Mouse (Mus musculus) hindbrain, postnatal 0 days (tissue): ENCODE measurements around the gene BC017158. TPM values are rescaled to one million over a fixed set of nuclear protein-coding genes. Genes with fewer than 3 reads are reported as not detected.
A peak's percentile ranks its signal among the peaks of the same experiment; 100 is the strongest.

Experiments
- ATAC-seq: fragments of 200-750 bp; cut with Nextera tagmentation; 2 replicates; pipeline ENCODE4 v1.8.0; 2017; ENCODE audit warnings: mild to moderate bottlenecking, moderate TSS enrichment, moderate library complexity
- DNase-seq: peaks from one replicate; pipeline ENCODE4 v3.0.0-alpha.2; 2015; ENCODE audit warnings: low spot score
- H3K27ac ChIP-seq: fragments of 300-500 bp; sonication (generic); 2 replicates; pipeline ENCODE4 v1.5.1; 2014; ENCODE audit warnings: mild to moderate bottlenecking
- H3K27me3 ChIP-seq: fragments of 300-500 bp; sonication (generic); 2 replicates; pipeline ENCODE4 v1.6.1; 2014; ENCODE audit warnings: low read length, mixed read lengths; ENCODE audit not compliant: insufficient read depth
- H3K36me3 ChIP-seq: fragments of 300-500 bp; sonication (generic); 2 replicates; pipeline ENCODE4 v1.6.1; 2014; ENCODE audit warnings: low read length, mixed read lengths; ENCODE audit not compliant: insufficient read depth
- H3K4me1 ChIP-seq: fragments of 300-500 bp; sonication (generic); 2 replicates; pipeline ENCODE4 v1.6.1; 2014; ENCODE audit warnings: antibody characterized with exemption, low read length, mixed read lengths; ENCODE audit not compliant: insufficient read depth
- H3K4me2 ChIP-seq: fragments of 300-500 bp; sonication (generic); 2 replicates; pipeline ENCODE4 v1.6.1; 2014; ENCODE audit warnings: low read depth, mild to moderate bottlenecking, low read length, moderate library complexity, mixed read lengths
- H3K4me3 ChIP-seq: fragments of 300-500 bp; sonication (generic); 2 replicates; pipeline ENCODE4 v1.5.1; 2014; ENCODE audit warnings: low read length
- H3K9ac ChIP-seq: fragments of 300-500 bp; sonication (generic); replicated peaks from 2 replicates; pipeline ENCODE4 v1.6.1; 2014; ENCODE audit warnings: mild to moderate bottlenecking, low read length, moderate library complexity, mixed read lengths
- H3K9me3 ChIP-seq: fragments of 300-500 bp; sonication (generic); 2 replicates; pipeline ENCODE4 v1.6.1; 2016; ENCODE audit warnings: low read length, mixed read lengths
- CTCF ChIP-seq: IDR thresholded peaks from 2 replicates; pipeline ENCODE4 v1.5.1; 2016; ENCODE audit warnings: antibody characterized with exemption, control low read depth, low read depth
- WGBS: fragments of 180-500 bp; shearing (Covaris S2); extraction: QIAGEN DNeasy Blood & Tissue Kit; methylation state at CpG from one replicate; pipeline ENCODE4 v1.1.7; 2014; 5-methylcytosine and 5-hydroxymethylcytosine counted together
- polyA plus RNA-seq: library from polyadenylated mRNA; unstranded; fragments of >200 nt; fragmentation: Nextera tagmentation; extraction: Ambion mirVana; gene quantifications from 2 replicates; pipeline ENCODE4 v1.2.1, GENCODE M21; 2015
- total RNA-seq: library from RNA; depleted of rRNA; stranded (reverse); fragments of >200 nt; gene quantifications from 2 replicates; pipeline ENCODE4 v1.2.3, GENCODE M21; 2014

Gene BC017158
- total and polyA plus RNA-seq, 2 experiments from 2014 or later = 16.8 to 35.1 TPM

DNA sequence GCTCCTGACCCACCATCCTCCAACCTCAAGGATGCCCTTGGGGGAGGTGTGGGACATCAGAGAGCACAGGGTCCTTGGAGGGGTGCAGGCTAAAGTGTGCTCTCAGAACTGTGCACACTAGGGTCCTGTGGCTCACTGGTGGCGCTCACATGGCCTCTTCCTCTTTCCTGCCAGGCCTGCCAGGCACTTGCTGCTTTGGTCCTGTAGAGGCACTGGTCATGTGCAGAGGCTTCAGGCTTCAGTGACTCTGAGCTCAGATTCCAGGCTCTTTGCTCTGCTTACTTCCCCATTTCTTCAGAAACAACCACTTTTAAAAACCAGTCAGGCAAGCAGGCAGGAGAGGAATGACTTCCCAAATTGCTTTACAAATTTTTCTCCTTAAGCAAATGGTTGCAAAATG lies 34.9 kb upstream of the BC017158 start:
- TF ChIP-seq CTCF = no peak
- H3K4me1 ChIP-seq = 0 out of 2 replicates have a peak, but pooled peaks cover 4% of the 10 kb centered on the region
- no peak for DNase-seq
- ATAC-seq = no peak
- H3K4me3 ChIP-seq = no peak overlapping the region
- no peak overlapping the region for H3K9ac ChIP-seq
- no peaks in the 10 kb centered on the region for H3K27me3 ChIP-seq
- 81% methylated on average over 1 of the region's 1 CpGs for WGBS
- no peak overlapping the region for H3K27ac ChIP-seq
- no peak overlapping the region for H3K4me2 ChIP-seq
- H3K9me3 ChIP-seq = no peaks in the 10 kb centered on the region
- no peaks in the 10 kb centered on the region for H3K36me3 ChIP-seq

GRCm38 (mm10) chr7:128330981-128331380 lies 33.0 kb upstream of the BC017158 start:
- H3K4me2 ChIP-seq = peak overlapping the region; percentile 31; the same call in 1 of the 2 replicates

GRCm38 (mm10) chr7:128324977-128325376 lies 27.0 kb upstream of the BC017158 start:
- Histone ChIP-seq H3K36me3 (no peaks in the 10 kb centered on the region), H3K4me1 (no peaks in the 10 kb centered on the region), H3K27me3 (no peaks in the 10 kb centered on the region), H3K27ac (no peak overlapping the region), H3K4me3 (no peak overlapping the region), H3K4me2 (no peak overlapping the region), H3K9ac (no peak overlapping the region), H3K9me3 (no peaks in the 10 kb centered on the region)
- ATAC-seq = no peak
- no peak for DNase-seq
- 67% methylated on average over 1 of the region's 1 CpGs for WGBS
- no peak for TF ChIP-seq CTCF

More at GRCm38 (mm10) chr7:128330981-128331380, 33.0 kb upstream of the BC017158 start:
- H3K4me1 ChIP-seq = 0 out of 2 replicates have a peak, but pooled peaks cover 4% of the 10 kb centered on the region
- peak; percentile 60 for DNase-seq
- no peak overlapping the region for H3K4me3 ChIP-seq
- no peak for ATAC-seq
- H3K36me3 ChIP-seq = no peaks in the 10 kb centered on the region
- 25% methylated on average over 9 of the region's 9 CpGs for WGBS
- H3K27me3 ChIP-seq = no peaks in the 10 kb centered on the region
- H3K9me3 ChIP-seq = no peaks in the 10 kb centered on the region
- peak overlapping the region; percentile 13; the same call in 1 of the 2 replicates for H3K9ac ChIP-seq
- TF ChIP-seq CTCF = no peak
- H3K27ac ChIP-seq = 0 out of 2 replicates have a peak overlapping the region, but pooled peaks have one; percentile 26

DNA sequence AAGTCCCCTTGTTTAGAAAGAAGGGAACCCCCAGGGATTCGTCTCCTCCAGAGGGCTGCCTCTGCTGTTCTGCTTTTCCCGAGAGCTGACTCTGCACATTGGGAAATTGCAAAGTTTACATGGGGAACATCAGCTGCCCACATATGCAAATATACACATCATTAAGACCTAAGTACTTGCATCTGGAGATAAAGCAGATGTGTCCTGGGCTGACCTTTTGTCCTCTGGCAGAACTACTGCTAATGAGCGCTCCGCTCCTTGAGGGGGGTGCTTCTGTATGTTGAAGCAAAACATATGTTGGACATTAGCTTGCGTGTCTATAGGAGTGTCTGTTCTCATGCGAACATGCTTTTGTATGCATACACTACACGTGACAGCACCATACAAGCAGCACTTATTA lies 23.3 kb upstream of the BC017158 start:
- no peak for TF ChIP-seq CTCF
- Histone ChIP-seq H3K9me3 (no peaks in the 10 kb centered on the region), H3K4me3 (no peak overlapping the region), H3K27ac (no peak overlapping the region), H3K36me3 (no peaks in the 10 kb centered on the region), H3K9ac (no peak overlapping the region), H3K4me1 (no peaks in the 10 kb centered on the region), H3K27me3 (no peaks in the 10 kb centered on the region), H3K4me2 (no peak overlapping the region)
- DNase-seq (no peak), ATAC-seq (no peak)
- 82% methylated on average over 7 of the region's 7 CpGs for WGBS

GRCm38 (mm10) chr7:128320219-128320816 lies 22.3 kb upstream of the BC017158 start:
- ATAC-seq = no peak
- H3K9me3 ChIP-seq = no peaks in the 10 kb centered on the region
- no peak for DNase-seq
- WGBS = 64% methylated on average over 2 of the region's 2 CpGs
- H3K36me3 ChIP-seq = no peaks in the 10 kb centered on the region
- H3K4me2 ChIP-seq = no peak overlapping the region
- H3K27me3 ChIP-seq = no peaks in the 10 kb centered on the region
- H3K9ac ChIP-seq = no peak overlapping the region
- no peak for TF ChIP-seq CTCF
- H3K4me3 ChIP-seq = no peak overlapping the region
- no peak overlapping the region for H3K27ac ChIP-seq
- H3K4me1 ChIP-seq = no peaks in the 10 kb centered on the region

DNA sequence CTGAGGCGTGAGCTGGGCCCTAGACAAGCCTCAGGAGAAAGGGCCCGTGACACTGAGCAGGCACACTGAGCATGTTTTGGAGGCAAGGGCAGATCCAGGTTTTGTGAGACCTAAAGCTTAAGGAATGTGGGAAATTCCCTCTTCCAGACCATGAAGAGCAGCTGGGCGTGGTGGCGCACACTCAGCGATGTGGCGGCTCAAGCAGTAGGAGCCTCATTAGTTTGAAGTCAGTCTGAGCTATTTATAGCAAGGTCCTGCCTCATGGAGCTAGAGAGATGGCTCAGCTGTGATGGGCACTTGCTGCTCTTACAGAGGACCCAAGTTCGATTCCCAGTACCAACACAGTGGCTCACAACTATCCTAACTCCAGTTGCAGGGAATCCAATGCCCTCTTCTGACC lies 21.2 kb upstream of the BC017158 start:
- Histone ChIP-seq H3K9me3 (no peaks in the 10 kb centered on the region), H3K27me3 (no peaks in the 10 kb centered on the region), H3K36me3 (no peaks in the 10 kb centered on the region), H3K4me2 (no peak overlapping the region), H3K9ac (no peak overlapping the region), H3K4me3 (no peak overlapping the region), H3K27ac (no peak overlapping the region), H3K4me1 (no peaks in the 10 kb centered on the region)
- DNase-seq = no peak
- 89% methylated on average over 7 of the region's 7 CpGs for WGBS
- TF ChIP-seq CTCF = no peak
- ATAC-seq = no peak

GRCm38 (mm10) chr7:128317011-128317410 lies 19.0 kb upstream of the BC017158 start:
- Histone ChIP-seq H3K9ac (no peak overlapping the region), H3K27ac (no peak overlapping the region), H3K36me3 (no peaks in the 10 kb centered on the region), H3K4me1 (no peaks in the 10 kb centered on the region), H3K4me2 (no peak overlapping the region), H3K27me3 (no peaks in the 10 kb centered on the region), H3K9me3 (no peaks in the 10 kb centered on the region), H3K4me3 (no peak overlapping the region)
- TF ChIP-seq CTCF = no peak
- ATAC-seq (0 out of 2 replicates have a peak, but pooled peaks have one; percentile 10), DNase-seq (no peak)
- WGBS = 65% methylated on average over 4 of the region's 4 CpGs
